Mouse (Mus musculus): ENCODE data around the gene Sell.

Sell gene

DNA sequence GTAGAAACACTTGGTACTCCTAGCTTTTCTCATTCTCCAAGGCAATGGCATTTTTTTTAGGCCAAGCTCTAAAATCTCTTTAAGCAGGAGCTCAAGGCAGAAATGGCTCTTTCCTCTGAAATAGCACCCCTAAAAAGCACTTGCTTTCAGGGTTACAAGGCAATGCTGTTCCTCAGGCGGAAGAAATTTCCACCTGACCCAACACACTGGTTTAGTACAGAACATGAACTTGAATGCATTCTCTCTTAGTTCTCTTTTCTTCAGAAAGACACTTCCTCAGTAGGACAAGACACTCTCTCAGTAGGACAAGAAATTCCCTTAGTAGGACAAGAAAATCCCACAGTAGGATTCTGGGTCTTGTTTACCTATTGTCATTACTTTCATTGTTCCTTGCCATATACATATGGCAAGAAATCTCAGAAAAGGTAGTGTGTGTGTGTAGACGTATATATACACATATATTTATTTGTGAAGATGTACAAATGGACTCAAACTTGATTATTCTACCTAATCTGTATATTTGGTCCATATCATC, 12.9 kb downstream of the Sell start:
- no peak for DNase-seq (ENCODE audit: low read depth, low spot score)

DNA sequence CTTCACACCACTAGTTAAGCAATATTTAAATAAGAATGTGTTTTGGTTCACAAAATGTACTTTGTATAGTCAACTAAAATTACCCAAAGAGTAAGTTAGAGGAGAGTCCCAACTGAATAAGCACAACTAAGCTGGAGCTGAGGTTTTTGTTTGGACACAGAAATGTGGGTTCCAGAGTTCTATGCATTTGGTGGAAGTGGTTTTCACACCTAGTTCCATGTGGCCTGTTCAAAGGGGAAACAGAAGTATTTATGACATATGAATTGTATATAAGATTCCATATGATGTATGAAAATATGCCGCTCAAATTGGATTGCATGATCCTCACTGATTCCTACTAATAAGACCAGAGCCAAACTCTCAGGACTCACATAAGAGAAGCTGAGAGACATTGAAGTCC, 13.6 kb downstream of the Sell start:
- no peak for DNase-seq (ENCODE audit: low read depth, low spot score)

DNA sequence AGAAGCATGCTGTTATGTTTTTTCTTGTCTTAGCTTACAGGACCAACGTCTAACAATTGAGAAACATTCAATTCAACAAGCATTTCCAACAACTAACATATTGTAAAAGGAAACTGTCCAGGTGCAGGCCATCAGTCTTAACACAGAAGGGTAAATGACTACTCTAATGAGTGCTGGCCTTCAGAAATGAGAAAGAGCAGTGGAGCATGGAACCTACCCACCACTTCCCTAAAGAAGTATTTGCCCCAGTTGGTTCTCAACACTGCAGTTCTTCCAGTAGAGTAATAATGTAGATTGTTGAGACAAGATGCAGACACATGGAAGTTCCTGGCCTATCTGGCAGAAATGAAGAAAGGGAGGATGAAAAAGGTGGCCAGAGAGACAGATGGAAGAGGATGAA, 14.7 kb downstream of the Sell start:
- no peak for DNase-seq (ENCODE audit: low read depth, low spot score)

DNA sequence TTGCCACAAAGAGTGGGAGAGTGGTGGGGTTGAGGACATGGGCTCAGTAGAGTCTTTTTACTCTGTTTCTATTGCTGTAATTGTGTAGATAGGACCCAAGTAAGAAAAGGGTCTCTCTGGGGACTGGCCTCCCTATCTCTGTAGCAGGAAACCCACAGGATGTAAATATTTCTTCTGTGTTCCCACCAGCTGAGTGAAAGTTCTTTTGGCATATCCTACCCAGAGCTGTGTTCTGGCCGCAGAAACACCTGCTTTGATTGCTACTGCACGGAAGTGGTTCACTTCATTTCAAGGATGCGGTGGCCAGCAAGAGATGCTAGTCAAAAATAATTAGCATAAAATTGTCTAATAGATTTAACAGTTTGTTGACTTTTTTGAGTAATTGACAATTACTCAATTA, 15.2 kb downstream of the Sell start:
- DNase-seq (ENCODE audit: low read depth, low spot score), result no peak

DNA sequence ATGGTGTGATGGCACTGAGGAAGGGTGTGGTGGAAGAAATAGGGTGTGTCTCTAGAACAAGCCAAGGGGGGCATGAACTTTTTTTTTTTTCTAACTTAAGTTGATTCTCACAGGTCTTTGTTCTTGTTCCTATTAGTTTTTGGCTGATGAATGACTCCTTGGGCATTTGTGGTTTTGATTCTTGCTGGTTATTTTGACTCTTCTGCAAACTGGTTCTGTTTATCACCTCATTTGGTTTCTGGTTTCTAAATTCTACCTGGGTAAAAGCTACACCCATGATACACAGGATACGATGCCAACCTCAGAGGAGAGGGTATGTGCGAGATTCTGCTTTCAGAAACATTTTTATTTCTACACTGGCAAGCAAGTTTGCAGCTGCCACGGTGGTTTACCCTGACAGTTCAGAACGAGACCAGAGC, 16.6 kb downstream of the Sell start:
- no peak for DNase-seq (ENCODE audit: low read depth, low spot score)

DNA sequence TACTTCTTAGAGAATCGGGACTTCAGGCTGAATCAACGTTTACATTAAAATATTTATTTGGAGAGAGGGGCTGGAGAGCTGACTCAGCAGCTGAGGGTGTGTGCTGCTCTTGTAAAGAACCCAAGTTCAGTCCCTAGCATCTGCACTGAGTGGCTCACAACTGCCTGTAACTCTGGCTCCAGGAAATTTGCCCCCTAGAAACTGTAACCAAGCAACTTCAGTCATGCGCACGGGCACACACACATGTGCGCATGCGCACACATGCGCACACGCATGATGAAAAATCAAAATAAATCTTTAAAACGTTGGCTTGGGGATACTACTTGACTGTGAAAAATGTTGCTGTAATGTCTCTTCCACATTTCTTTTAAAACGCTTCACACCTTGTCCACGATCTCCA, 17.3 kb downstream of the Sell start:
- DNase-seq (ENCODE audit: low read depth, low spot score), result no peak

DNA sequence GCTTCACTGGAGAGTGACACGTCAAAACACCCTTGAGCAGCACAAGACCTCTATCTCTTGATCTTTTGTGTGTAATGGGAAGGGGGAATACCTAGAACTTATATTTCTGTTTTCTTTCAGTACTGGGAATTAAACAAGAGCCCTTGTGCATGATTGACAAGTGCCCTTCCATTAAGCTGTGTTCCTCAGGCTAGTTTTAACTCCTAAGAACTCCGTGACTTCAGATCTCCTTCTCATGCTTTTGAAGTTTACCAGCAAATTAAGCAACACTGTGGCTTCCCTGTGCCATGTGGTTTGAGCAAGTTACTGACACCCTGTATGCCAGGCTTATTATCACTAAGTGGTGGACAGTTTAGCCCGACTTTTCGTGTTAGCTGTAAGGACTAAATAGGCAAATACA, 21.3 kb downstream of the Sell start:
- no peak for DNase-seq (ENCODE audit: low read depth, low spot score)

DNA sequence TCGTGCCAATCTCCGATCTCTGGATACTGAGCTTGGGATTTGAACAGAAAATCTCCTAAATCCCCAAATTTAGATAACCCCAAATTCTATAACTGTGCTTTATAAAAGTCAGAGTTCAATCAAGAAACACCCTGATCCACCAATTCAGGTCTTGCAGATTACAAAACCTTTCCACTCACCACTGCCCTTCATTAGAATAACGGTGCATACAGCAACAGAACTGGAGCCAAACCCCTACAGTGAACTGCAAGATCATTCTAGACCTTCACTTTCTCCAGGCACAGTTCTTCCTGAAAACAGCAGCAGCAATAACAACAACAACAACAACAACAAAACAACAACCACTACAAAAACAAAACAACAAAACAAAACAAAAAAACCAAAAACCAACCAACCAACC, 25.0 kb downstream of the Sell start:
- no peak for DNase-seq (ENCODE audit: low read depth, low spot score)

DNA sequence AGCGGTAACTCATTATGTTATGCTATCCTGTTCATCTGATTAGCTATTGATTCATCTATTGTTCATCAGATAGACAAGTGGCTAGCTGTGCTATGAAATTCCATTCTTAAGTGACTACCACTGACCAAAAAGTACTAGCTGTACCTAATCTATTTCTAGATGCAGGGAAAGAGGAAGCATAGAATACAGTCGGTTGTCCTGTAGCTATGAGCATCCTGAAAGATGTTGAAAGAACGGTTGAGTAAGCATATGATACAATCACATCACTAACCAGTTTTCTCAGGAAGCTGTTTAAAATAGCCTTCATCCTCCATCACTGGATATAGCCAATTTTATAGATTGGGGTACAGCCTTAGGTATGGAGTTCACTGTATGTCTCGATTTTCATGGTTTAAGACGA, 26.1 kb downstream of the Sell start:
- no peak for DNase-seq (ENCODE audit: low read depth, low spot score)

DNA sequence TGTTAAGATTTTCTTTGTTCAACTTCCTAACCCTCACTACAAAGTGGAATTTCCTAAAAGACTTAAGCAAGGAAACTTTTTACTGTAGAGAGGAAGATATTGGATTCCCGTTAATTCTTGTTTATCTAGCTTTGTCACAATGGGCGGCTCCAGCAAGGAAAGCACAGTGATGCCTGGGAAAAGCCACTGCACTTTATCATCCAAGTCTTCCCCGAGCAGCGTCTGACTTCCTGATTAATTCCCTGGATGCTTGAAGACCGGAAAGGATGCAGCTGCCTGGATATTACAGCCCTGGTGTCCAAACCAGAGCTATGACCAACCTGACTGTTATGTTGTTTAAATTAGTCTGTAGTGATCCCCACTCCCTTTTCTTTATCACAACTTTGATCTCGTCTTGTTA, 35.0 kb downstream of the Sell start:
- DNase-seq (ENCODE audit: low read depth, low spot score), result no peak

DNA sequence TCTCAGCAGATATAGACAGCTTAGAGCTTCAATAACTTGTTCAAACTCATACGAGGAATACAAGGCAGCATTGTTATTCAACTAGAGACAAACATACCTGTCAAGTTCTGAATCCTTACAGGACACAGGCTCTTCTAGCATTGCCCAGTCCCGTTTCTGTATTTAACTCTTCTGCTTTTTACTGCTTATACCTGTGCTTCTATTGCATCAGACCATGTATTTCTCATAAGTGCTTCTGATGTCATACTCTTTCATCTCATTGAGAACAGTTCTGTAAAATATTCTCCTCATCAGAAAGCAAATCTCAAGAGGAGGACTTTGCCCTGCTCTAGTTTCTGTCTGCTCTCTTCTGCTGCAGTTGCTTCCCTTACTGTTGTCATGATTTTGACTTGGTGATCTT, 36.1 kb downstream of the Sell start:
- no peak for DNase-seq (ENCODE audit: low read depth, low spot score)

DNA sequence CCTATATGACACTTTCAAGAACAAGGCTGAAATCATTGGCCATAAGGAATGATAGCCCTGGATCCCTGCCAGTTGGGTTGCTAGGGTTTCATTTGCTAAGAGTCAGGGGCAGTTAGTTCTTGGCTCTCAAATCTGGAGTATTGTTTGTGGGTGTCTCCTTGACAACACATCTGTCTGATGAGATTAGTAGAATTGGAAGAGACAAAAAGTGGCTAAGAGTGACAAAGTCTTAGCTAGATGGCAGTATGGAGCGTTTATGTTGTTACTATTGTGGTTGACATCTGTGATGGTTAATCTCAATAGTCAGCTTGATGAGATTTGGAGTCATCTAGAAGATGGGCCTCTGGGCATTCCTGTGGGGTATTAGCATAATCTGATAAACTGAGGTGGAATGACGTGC, 36.6 kb downstream of the Sell start:
- DNase-seq (ENCODE audit: low read depth, low spot score), result no peak

DNA sequence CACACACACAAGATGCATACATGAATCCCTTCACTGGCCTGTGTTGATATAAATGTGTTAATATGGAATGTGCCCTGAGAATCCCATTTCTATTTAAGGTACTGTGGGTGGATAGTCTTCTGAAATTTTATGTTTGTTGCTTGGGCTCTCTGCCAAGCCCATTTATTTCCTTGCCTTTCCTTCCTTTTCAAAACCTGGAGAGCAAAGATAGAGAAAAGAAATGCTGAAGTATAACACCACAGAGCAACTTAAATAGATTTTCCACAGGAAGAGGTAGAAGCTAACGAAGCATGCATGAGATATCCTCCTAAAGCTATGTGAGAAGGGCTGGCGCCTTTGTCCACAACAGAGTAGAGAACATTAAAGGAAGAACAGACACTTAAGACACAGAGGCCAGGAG, 48.0 kb downstream of the Sell start:
- no peak for DNase-seq (ENCODE audit: low read depth, low spot score)

DNA sequence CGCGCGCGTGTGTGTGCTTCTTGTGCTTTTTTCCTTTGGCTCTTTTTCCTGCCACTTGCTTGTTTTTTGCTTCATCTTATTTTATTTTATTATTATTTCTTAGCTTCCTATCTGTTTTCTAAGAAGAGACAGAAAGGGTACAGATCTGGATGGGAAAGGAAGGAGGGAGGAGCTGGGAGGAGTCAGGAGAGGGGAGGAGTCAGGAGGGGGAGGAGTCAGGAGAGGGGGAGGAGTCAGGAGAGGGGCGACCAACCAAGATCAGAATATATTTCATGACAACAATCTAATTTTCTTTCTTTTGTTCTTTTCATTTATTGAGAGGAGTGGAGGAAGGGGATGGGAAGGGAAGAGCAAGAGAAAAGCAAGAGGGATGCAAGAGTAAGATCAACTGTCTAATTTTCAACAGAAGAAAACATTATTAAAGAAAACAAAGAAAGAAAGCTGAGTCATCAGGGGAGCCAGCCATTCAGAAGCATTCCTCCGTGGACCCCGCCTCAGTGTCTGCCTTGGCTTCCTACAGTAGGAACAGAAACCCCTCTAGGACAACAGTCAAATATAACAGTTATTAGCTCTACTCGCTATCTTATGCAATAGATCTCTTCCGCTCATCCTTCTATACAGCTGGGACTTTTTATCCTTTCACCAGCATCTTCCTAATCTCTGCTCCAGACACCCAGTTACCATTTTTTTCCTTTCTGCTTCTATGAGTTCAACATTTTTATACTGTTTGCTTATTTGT, 49.0 kb downstream of the Sell start:
- DNase-seq (ENCODE audit: low read depth, low spot score), result no peak

DNA sequence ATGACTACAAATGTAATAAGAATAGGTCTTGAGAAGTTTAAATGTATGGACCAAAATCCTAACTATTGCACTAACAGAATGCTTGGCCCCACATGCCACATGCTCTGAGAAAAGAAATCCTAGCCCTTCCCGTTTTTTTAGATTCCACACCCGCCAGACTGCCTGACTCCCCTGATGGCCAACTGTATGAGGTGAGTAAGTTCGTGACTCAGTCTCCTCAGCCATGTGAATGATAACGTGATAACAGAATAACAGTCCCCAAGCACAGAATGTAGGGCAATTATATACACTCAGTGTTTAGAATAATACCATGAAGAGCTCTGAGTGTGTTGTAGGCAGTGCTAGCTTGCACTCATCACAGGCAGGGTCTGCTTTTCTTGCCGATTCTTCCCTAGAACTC, 52.5 kb downstream of the Sell start:
- no peak for DNase-seq (ENCODE audit: low read depth, low spot score)

DNA sequence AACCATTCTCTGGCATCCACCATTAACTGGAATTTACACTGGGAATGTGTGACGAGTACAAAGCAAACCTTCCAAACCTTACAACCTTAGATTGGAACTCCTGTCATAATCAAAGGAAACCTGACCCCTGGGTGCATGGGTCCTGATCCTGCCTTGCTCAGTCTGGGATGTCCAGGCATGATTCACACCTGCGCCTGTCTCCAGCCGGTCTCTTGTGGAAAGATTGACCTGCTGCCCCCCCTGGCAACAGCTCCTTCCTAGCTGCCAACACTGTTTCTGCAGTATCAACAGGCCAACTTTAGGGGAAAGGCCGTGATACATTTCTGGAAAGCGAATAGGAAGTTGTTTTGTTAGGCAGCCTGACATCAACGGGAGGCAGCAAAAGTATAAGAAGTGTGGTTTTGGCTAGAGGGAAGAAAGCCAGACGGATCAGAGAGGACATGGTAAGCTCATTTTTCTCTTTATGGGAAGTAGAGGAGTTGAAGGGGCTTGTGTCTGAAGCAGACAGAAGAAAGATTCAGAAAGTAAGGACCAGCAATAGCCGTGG, 53.2 kb downstream of the Sell start, which contains the start of gene Selp:
Gene Selp, plus strand, starts transcription at position 318 of the 547 bp plus-strand sequence.
- DNase-seq (ENCODE audit: low read depth, low spot score), result no peak

DNA sequence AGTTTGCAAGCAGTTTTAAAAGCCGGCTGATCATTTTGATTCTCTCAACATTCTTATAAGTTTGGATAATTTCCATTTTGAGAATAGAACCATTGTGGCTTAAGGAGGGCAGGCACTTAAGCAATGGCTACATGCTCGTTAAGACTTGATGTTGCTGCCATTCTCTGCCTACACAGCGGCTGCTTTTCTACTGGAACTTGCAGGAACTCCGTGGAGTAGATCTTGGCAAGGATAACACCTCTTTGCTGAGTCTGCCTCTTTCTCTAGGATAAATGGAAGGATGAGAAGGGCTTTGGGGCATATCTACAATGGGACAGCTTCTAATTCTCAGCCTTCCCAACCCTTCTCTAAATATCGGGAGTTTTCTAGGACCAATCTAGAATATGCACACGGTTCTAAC, 53.9 kb downstream of the Sell start:
- no peak for DNase-seq (ENCODE audit: low read depth, low spot score)

DNA sequence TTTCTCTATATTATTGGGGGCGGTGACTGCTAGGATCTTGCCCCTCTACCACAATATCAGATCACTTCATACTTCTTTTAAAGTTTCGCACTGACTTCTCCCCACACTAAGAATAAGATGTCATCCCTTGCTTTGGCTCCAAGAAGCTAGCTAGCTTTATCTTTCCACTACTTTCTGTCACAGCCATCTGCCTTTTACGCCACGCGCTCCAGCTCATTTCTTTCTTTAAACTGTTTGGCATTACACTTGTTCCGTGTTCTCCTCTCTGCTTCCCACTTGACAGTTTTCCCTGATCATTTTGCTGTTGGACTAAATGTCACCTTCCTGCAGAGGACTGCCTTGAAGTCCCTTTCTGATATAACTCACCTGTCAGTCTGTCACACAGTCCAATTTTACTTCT, 56.1 kb downstream of the Sell start:
- DNase-seq (ENCODE audit: low read depth, low spot score), result no peak

DNA sequence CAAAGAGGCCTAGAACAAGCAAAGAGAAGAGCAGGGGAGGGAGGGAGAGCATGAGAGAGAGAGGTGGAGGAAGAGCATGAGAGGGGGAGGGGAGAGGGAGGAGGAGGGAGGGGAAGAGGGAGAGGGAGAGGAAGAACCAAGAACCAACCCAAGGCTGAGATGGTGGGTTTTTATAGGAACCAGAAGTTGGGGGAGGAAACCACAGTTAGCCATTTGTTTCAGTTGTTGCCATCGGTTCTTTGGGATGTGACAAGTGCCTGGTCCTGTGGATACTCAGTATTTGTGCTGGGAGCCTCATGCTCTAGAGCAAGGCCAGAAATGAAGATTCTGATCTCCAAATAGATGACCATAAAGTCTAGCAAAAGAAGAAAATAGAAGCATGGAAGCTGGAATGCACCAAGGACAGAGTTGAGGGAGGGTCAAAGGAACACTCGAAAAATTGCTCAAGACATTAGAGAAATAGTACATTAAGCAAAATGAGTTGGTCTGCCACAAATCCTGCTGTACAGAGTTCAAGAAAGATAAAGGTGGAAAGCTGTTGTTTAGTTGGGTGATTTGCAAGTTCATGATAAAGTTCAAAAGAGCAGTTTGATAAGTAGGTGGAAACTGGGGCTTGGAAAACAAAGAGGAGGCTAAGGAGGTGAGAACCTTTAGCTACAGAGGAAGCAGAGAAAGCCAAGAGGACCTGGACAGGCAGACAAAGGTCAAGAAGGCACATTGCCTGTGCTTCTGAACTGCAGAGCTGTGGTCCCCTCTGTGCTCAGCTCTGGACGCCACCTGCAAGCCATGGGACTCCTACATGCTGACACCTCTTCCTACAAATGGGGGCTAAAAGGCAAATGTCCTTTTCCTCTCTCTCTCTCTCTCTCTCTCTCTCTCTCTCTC, 58.4 kb downstream of the Sell start:
- DNase-seq (ENCODE audit: low read depth, low spot score), result no peak

DNA sequence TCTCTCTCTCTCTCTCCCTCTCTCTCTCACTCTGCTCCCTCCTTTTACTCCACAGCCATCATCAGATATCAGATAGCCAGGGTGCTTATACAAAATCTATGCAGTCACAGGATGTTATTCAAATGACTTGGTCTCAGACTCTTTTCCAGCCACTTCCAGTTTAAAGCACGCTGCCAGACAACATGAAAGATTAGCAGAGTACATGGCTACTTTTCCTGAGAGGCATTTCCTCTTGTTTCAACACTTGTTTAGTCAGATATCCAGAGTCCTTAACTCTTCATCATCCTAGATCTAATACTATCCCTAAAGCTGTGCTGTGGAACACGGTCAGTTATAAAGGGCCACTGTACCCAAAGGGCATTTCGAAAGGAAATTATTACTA, 59.0 kb downstream of the Sell start:
- DNase-seq (ENCODE audit: low read depth, low spot score), result no peak

DNA sequence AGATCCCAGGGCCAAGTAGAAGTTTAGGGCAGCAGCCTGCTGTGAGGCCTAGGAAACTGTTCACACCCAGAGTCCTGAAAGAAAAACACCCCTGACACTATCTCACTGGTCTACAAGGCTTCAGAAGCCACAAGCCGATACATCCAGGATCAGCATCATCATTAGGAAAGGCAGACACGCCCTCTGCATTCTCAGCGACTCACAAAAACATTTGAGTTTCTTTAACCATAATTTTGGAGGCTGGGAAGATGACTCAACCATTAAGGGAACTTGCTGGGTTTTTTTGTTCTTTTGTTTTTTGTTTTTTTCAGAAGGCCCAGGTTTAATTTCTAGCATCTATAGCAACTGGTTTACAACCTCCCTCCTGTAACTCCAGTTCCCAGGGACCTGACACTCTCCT, 62.1 kb downstream of the Sell start:
- no peak for DNase-seq (ENCODE audit: low read depth, low spot score)

DNA sequence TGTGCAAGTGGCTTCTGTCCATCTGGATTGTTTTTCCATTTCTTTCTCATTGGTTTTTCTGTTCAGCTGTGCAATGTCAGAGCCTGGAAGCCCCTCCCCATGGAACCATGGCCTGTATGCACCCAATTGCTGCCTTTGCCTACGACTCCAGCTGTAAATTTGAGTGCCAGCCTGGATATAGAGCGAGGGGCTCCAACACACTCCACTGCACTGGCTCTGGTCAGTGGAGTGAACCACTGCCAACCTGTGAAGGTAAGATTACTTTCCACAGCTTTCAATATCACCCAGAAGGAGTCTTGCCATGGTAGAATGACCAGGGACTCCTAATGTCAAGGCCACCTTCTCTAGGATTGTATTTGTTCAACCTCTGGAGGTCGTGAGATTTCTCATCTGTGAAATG, 68.2 kb downstream of the Sell start:
- DNase-seq (ENCODE audit: low read depth, low spot score), result no peak

DNA sequence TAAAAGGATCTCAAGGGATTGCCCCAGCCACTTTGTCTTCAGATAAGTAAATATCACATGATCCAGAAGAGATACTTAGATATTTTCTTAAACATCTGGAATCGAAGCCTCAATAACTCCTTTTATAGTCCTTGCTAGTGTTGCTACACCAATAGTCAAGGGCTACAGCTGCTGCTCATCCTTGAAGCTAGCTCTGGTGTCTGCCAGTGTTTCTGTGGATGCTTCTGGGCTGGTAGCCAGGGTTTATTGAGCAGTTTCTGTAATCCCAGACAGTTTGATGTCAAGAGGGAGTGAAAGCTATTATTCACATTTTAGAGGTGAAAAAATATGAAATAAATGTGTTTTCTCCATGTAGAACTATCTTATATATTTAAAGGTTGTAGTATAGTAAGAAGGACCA, 70.8 kb downstream of the Sell start:
- no peak for DNase-seq (ENCODE audit: low read depth, low spot score)

All from retina, postnatal 7 days (tissue).